ENCODE assay signal across 9 mouse cellular contexts in genomic region chr14:73313396-73313795, GRCm38 (mm10). TPM values are rescaled to one million over a fixed set of nuclear protein-coding genes. Genes with fewer than 3 reads are reported as not detected.
DNase-seq lines count a peak whose midpoint lies in the region; ATAC-seq and TF ChIP-seq lines count a peak whose summit lies in the region.
"Had no signal": no experiment of that assay in that cellular context is flagged by ENCODE, and none has a peak within 500 bp of the region (broad histone marks: within the 10 kb centered on the region; RNA-seq: fewer than 3 reads in every experiment).

No protein-coding gene starts in this region.

- TF ChIP-seq RAD21 in MEL (IDR thresholded peaks at IDR 0.05; ENCODE audit: low read depth, low read length), result no peak

- no peaks in the 10 kb centered on the region for H3K36me3 ChIP-seq in limb, embryonic 12.5 days
- H3K36me3 ChIP-seq in limb, embryonic 10.5 days, result no peaks in the 10 kb centered on the region
- H3K36me3 ChIP-seq in MEL (ENCODE audit: control insufficient read depth in 1 of 2, insufficient read depth in 2 of 2, low read length in 2 of 2), result peaks cover 0 to 3% of the 10 kb centered on the region in 2 experiments; a peak in 3 of 4 replicates
- no peaks in the 10 kb centered on the region for H3K36me3 ChIP-seq in embryonic facial prominence, embryonic 12.5 days

- no peak for DNase-seq in limb, embryonic 10.5 days (ENCODE audit: low spot score)
- DNase-seq in MEL (ENCODE audit: low read depth, low spot score), result peak; percentile 17
- DNase-seq in MN1 (ENCODE audit: low spot score), result no peak
- DNase-seq in frontal cortex, postnatal 25 days (ENCODE audit: low spot score in 2 of 2), result no peak
- DNase-seq: lung, postnatal 4 days had no signal

- no peaks in the 10 kb centered on the region for H3K27me3 ChIP-seq in limb, embryonic 12.5 days
- H3K27me3 ChIP-seq in limb, embryonic 10.5 days (ENCODE audit: low read depth, poor library complexity, severe bottlenecking), result no peaks in the 10 kb centered on the region
- H3K27me3 ChIP-seq in MEL (ENCODE audit: control insufficient read depth in 1 of 2, insufficient read depth in 2 of 2, low read length in 2 of 2), result no peaks in the 10 kb centered on the region
- H3K27me3 ChIP-seq in embryonic facial prominence, embryonic 12.5 days, result no peaks in the 10 kb centered on the region

- no peaks in the 10 kb centered on the region for H3K9me3 ChIP-seq in limb, embryonic 12.5 days
- no peaks in the 10 kb centered on the region for H3K9me3 ChIP-seq in limb, embryonic 10.5 days (replicated peaks)
- H3K9me3 ChIP-seq in MEL (replicated peaks; ENCODE audit: insufficient read depth, low read length), result no peaks in the 10 kb centered on the region
- H3K9me3 ChIP-seq in embryonic facial prominence, embryonic 12.5 days, result no peaks in the 10 kb centered on the region

- no peak for TF ChIP-seq CTCF in MEL (IDR thresholded peaks at IDR 0.05 in 2 of 3, conservative IDR thresholded peaks at IDR 0.05 in 1 of 3; ENCODE audit: control insufficient read depth in 1 of 3, insufficient read depth in 1 of 3, low read depth in 2 of 3, low read length in 3 of 3, poor library complexity in 1 of 3, severe bottlenecking in 1 of 3)

- 49% methylated on average over 5 of the region's 5 CpGs for WGBS in limb, embryonic 12.5 days
- 58% methylated on average over 5 of the region's 5 CpGs for WGBS in limb, embryonic 10.5 days
- WGBS in embryonic facial prominence, embryonic 12.5 days, result 40% methylated on average over 5 of the region's 5 CpGs

- no peak for TF ChIP-seq POLR2A in MEL (IDR thresholded peaks at IDR 0.05; ENCODE audit: control insufficient read depth in 1 of 2, insufficient read depth in 1 of 2, low read depth in 1 of 2, low read length in 2 of 2, poor library complexity in 1 of 2)

- no peak overlapping the region for H3K9ac ChIP-seq in limb, embryonic 12.5 days (replicated peaks)
- no peak overlapping the region for H3K9ac ChIP-seq in MEL (ENCODE audit: control insufficient read depth, low read depth, low read length, poor library complexity, severe bottlenecking)
- no peak overlapping the region for H3K9ac ChIP-seq in embryonic facial prominence, embryonic 12.5 days

- H3K4me2 ChIP-seq in limb, embryonic 12.5 days, result no peak overlapping the region
- H3K4me2 ChIP-seq in embryonic facial prominence, embryonic 12.5 days (replicated peaks), result no peak overlapping the region

- H3K79me2 ChIP-seq in MEL (ENCODE audit: control insufficient read depth, insufficient read depth, low read length, poor library complexity), result no peaks in the 10 kb centered on the region; the same call in 1 of the 2 replicates

- 0 out of 2 replicates have a peak, but pooled peaks have one; percentile 63 for ATAC-seq in limb, embryonic 12.5 days (ENCODE audit: insufficient number of reproducible peaks, insufficient read depth, low FRiP score, low TSS enrichment, low read depth)
- peak; percentile 83 for ATAC-seq in embryonic facial prominence, embryonic 12.5 days (ENCODE audit: insufficient number of reproducible peaks, insufficient read depth, low FRiP score, low TSS enrichment)
- peak; percentile 97 for ATAC-seq in megakaryocyte progenitor cell, adult 5-6 weeks (replicated peaks; ENCODE audit: poor library complexity)
- ATAC-seq: hindbrain, embryonic 16.5 days had no signal

- H3K27ac ChIP-seq in limb, embryonic 12.5 days, result no peak overlapping the region
- no peak overlapping the region for H3K27ac ChIP-seq in limb, embryonic 10.5 days
- H3K27ac ChIP-seq in MEL (ENCODE audit: control insufficient read depth, low read depth, low read length), result no peak overlapping the region
- no peak overlapping the region for H3K27ac ChIP-seq in embryonic facial prominence, embryonic 12.5 days

- no peak overlapping the region for H3K4me3 ChIP-seq in limb, embryonic 12.5 days (replicated peaks)
- H3K4me3 ChIP-seq in limb, embryonic 10.5 days, result no peak overlapping the region
- H3K4me3 ChIP-seq in MEL (ENCODE audit: control insufficient read depth in 1 of 2, insufficient read depth in 1 of 2, low read depth in 2 of 2, low read length in 2 of 2), result no peak overlapping the region
- no peak overlapping the region for H3K4me3 ChIP-seq in embryonic facial prominence, embryonic 12.5 days

- no peak for TF ChIP-seq EP300 in MEL (IDR thresholded peaks at IDR 0.05; ENCODE audit: low read depth in 1 of 2, low read length in 2 of 2)

- H3K4me1 ChIP-seq in limb, embryonic 12.5 days (replicated peaks), result peaks cover 7% of the 10 kb centered on the region; the same call in 1 of the 2 replicates
- 0 out of 2 replicates have a peak, but pooled peaks cover 2% of the 10 kb centered on the region for H3K4me1 ChIP-seq in limb, embryonic 10.5 days
- H3K4me1 ChIP-seq in MEL (ENCODE audit: control insufficient read depth in 1 of 2, insufficient read depth in 2 of 2, low read length in 2 of 2), result peaks cover 2 to 4% of the 10 kb centered on the region in 2 experiments; a peak in 3 of 4 replicates
- no peaks in the 10 kb centered on the region for H3K4me1 ChIP-seq in embryonic facial prominence, embryonic 12.5 days

TF ChIP-seq in MEL, 35 proteins besides CTCF, POLR2A, EP300 and RAD21:
- no peak for TF ChIP-seq NELFE (IDR thresholded peaks at IDR 0.05; ENCODE audit: low read depth, low read length)
- TF ChIP-seq NRF1 (IDR thresholded peaks at IDR 0.05; ENCODE audit: insufficient read depth, low read depth, low read length, poor library complexity, severe bottlenecking), result no peak
- TF ChIP-seq CHD2 (IDR thresholded peaks at IDR 0.05; ENCODE audit: low read length), result no peak
- TF ChIP-seq TBP (IDR thresholded peaks at IDR 0.05; ENCODE audit: low read depth, low read length), result no peak

RNA-seq across cellular contexts. Expression of gene Rb1, which starts 12.2 kb away (rescaled TPM):
- 18.8 and 22.2 TPM in 2 replicates for polyA plus RNA-seq in limb, embryonic 12.5 days (2016; fragmentation: Nextera tagmentation; extraction: Ambion mirVana)
- polyA plus RNA-seq in limb, embryonic 10.5 days (2016; fragmentation: Nextera tagmentation; extraction: Ambion mirVana), result 21.2 and 24.8 TPM in 2 replicates
- 6.3 and 7.8 TPM in 2 replicates for total RNA-seq in MEL (2012; rRNA removed)
- polyA plus RNA-seq in MEL (2012; ENCODE audit: insufficient read depth in 1 of 2, insufficient read length in 2 of 2, low read depth in 1 of 2, low replicate concordance in 2 of 2, missing spikeins in 1 of 2), result 10 to 100 TPM in 1 of 2 experiments, not detected in 1; 13.2 TPM
- polyA plus RNA-seq in embryonic facial prominence, embryonic 12.5 days (2016; fragmentation: Nextera tagmentation; extraction: Ambion mirVana), result 24.3 and 24.6 TPM in 2 replicates
- 46.8 and 47.0 TPM in 2 replicates for total RNA-seq in megakaryocyte progenitor cell, adult 5-6 weeks (2015)
- total RNA-seq in megakaryocyte progenitor cell, adult 5-6 weeks (2017), result 16.2 and 16.6 TPM in 2 replicates
